Mouse (Mus musculus) forebrain, embryonic 16.5 days (tissue): ENCODE measurements around the gene Nln. TPM values are rescaled to one million over a fixed set of nuclear protein-coding genes. Genes with fewer than 3 reads are reported as not detected.

Experiments
- ATAC-seq: fragments of 200-750 bp; cut with Nextera tagmentation; 2 replicates; pipeline ENCODE4 v1.8.0; 2017; ENCODE audit warnings: mild to moderate bottlenecking, moderate library complexity
- H3K27ac ChIP-seq: fragments of 300-500 bp; sonication (generic); 2 replicates; pipeline ENCODE4 v1.5.1; 2014; ENCODE audit warnings: low read length, control low read depth
- H3K27me3 ChIP-seq: fragments of 300-500 bp; sonication (generic); replicated peaks from 2 replicates; pipeline ENCODE4 v1.6.1; 2014; ENCODE audit warnings: low read length; ENCODE audit not compliant: control insufficient read depth, insufficient read depth
- H3K36me3 ChIP-seq: fragments of 300-500 bp; sonication (generic); 2 replicates; pipeline ENCODE4 v1.6.1; 2014; ENCODE audit not compliant: control insufficient read depth, insufficient read depth
- H3K4me1 ChIP-seq: fragments of 300-500 bp; sonication (generic); replicated peaks from 2 replicates; pipeline ENCODE4 v1.6.1; 2014; ENCODE audit warnings: low read length; ENCODE audit not compliant: control insufficient read depth, insufficient read depth
- H3K4me2 ChIP-seq: fragments of 300-500 bp; sonication (generic); 2 replicates; pipeline ENCODE4 v1.6.1; 2014; ENCODE audit warnings: mild to moderate bottlenecking, low read length, control low read depth
- H3K4me3 ChIP-seq: fragments of 300-500 bp; sonication (generic); replicated peaks from 2 replicates; pipeline ENCODE4 v1.5.1; 2014; ENCODE audit warnings: mild to moderate bottlenecking, low read length, control low read depth
- H3K9ac ChIP-seq: fragments of 300-500 bp; sonication (generic); replicated peaks from 2 replicates; pipeline ENCODE4 v1.6.1; 2014; ENCODE audit warnings: low read depth, low read length, control low read depth
- H3K9me3 ChIP-seq: fragments of 300-500 bp; sonication (generic); 2 replicates; pipeline ENCODE4 v1.6.1; 2016; ENCODE audit warnings: low read length; ENCODE audit not compliant: control insufficient read depth
- WGBS: fragments of 180-500 bp; shearing (Covaris S2); extraction: QIAGEN DNeasy Blood & Tissue Kit; methylation state at CpG from one replicate; pipeline ENCODE4 v1.1.7; 2014; 5-methylcytosine and 5-hydroxymethylcytosine counted together
- polyA plus RNA-seq: library from polyadenylated mRNA; unstranded; fragments of >200 nt; fragmentation: Nextera tagmentation; extraction: Ambion mirVana; gene quantifications from 2 replicates; pipeline ENCODE4 v1.2.1, GENCODE M21; 2015

Gene Nln
- polyA plus RNA-seq, 1 experiment from 2014 or later: 45.8 TPM

DNA sequence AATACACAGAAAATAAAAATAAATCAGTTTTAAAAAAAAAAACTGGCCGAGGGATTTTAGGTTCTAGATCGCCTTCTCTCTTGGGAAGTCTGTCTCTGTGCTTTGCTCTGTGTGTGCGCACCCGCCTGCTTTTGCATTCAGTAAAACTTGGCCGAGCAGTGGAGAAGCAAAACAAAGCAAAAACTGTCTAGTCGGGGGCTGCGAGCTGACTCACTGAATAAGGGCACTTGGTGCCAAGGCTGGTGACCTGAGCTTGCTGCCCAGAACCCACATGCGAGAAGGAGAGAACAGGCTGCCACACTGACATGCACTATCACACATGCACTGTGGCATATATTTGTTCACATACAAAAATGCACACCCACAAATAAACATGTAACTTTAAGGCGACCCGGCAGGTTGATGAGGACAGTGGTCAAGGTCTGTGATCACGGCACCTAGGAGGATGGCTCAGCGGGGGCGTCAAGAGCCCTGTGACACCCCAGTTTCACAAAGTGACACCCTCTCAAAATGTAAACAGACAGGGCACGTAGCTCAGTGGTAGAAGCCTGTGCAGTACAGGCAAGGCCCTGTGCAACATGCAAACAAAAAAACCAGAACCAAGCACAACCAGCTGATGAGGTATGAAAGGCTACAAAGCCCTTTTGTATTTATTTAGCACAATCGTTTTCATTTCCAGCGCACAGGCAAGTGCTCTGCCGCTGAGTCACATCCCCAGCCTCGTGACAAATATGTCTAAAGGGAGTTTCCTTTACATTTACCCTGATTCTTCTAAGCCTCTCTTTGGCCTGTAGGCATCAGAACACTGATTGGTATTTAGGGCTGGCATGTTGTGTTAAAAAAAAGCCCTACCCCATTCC, 93.9 kb downstream of the Nln start:
- H3K9me3 ChIP-seq: no peaks in the 10 kb centered on the region
- no peak overlapping the region for H3K9ac ChIP-seq
- H3K36me3 ChIP-seq: peaks cover under 1% of the 10 kb centered on the region; the same call in 1 of the 2 replicates
- WGBS: 73% methylated on average over 18 of the region's 18 CpGs
- ATAC-seq: no peak
- H3K4me2 ChIP-seq: no peak overlapping the region
- H3K4me3 ChIP-seq: no peak overlapping the region
- H3K27me3 ChIP-seq: no peaks in the 10 kb centered on the region
- H3K4me1 ChIP-seq: peaks cover 3% of the 10 kb centered on the region
- no peak overlapping the region for H3K27ac ChIP-seq

DNA sequence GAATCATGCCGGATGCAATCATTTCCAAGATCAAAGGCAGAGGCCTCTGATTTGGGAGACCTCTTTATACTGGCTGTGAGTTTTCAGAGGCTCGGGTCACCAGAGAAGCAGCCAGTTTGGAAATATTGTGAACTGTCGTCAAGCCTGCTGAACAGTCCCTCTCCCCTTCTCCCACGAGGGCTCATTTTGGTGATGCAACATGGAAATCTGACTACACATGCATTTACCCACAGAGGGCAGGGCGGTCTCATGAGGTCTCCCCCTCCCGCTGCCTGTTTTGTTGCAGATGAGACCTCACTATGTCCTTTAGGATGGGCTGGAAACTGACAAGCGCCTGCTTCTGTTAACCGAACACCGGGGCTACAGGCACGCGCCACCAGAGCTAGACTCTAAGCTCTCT, 95.4 kb downstream of the Nln start:
- no peak overlapping the region for H3K27ac ChIP-seq
- H3K9ac ChIP-seq: no peak overlapping the region
- H3K4me3 ChIP-seq: no peak overlapping the region
- H3K4me1 ChIP-seq: peaks cover 3% of the 10 kb centered on the region
- no peak overlapping the region for H3K4me2 ChIP-seq
- WGBS: 85% methylated on average over 11 of the region's 11 CpGs
- no peak for ATAC-seq
- no peaks in the 10 kb centered on the region for H3K27me3 ChIP-seq
- H3K9me3 ChIP-seq: no peaks in the 10 kb centered on the region
- no peaks in the 10 kb centered on the region for H3K36me3 ChIP-seq

DNA sequence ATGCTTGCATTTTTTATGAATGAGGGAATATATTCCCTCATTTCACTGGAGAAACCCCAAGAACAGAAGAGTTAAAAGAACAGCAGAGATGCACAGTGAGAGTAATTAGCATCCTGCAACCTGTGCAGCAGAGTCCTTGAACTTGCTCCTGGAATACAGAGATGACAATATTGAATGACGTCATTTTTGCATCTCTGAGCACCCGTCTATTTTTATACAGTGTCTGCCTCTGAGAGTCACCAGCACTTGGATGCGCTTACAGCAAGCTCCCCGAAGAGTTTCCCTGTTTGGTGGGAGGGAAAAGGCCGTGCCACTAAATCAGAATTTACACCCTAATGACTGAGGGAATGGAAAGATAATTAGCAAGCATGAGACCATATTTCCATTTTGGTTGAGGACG, 96.0 kb downstream of the Nln start:
- WGBS: 58% methylated on average over 6 of the region's 6 CpGs
- no peak for ATAC-seq
- H3K27me3 ChIP-seq: no peaks in the 10 kb centered on the region

DNA sequence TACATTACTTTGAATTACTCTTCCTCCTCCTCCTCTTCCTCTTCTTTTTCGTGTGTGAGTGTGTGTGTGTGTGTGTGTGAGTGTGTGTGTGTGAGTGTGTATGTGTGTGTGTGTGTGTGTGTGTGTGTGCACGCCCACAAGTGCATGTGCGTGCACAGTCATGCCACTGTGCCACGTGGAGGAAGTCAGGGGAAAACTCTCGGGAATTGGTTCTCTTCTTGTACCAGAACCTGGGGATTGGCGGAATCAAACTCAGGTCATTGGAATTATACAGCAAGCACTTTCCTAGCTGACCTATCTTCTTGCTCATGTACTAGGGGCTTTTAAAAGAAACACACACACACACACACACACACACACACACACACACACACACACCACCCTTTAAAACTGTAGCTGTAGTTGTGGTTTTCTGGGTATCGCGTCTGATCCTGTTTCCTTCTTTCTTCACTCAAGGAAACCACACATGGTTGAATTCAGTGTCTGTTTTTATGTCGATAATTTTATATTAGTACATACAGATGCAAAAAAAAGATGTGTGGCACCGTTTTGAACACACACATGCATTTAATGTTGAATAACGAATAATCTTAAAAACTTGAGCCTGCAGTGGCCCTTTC, 97.1 kb downstream of the Nln start:
- Histone ChIP-seq H3K36me3 (no peaks in the 10 kb centered on the region), H3K4me1 (no peaks in the 10 kb centered on the region; the same call in 1 of the 2 replicates), H3K4me3 (no peak overlapping the region), H3K9ac (no peak overlapping the region), H3K27me3 (no peaks in the 10 kb centered on the region), H3K9me3 (no peaks in the 10 kb centered on the region), H3K27ac (no peak overlapping the region), H3K4me2 (no peak overlapping the region)
- WGBS: 92% methylated on average over 11 of the region's 11 CpGs
- ATAC-seq: no peak

More for the DNA sequence above, 96.0 kb downstream of the Nln start:
- Histone ChIP-seq H3K27ac (no peak overlapping the region), H3K4me3 (no peak overlapping the region), H3K4me2 (no peak overlapping the region), H3K9me3 (no peaks in the 10 kb centered on the region), H3K36me3 (no peaks in the 10 kb centered on the region), H3K4me1 (peaks cover under 1% of the 10 kb centered on the region), H3K9ac (no peak overlapping the region)

DNA sequence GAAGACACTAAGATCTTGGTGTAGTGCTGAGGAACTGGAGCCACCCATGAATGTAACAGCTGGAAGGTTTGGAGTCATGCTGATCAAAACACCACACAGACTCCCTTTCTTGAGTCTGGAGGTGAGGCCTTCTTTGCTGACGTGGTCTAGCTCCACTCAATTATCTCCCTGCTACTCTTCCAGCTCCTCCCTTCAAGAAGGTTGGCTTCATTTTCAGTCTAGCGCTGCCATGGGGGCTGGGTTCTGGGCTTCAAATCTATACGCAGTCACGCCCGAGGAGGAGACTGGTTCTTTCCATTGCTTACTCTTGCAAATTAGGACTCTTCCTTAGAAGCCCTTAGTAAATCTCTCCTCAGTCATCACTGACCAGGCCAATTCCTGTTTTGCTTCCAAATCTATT, 98.1 kb downstream of the Nln start:
- Histone ChIP-seq H3K9me3 (no peaks in the 10 kb centered on the region), H3K36me3 (no peaks in the 10 kb centered on the region), H3K4me1 (no peaks in the 10 kb centered on the region; the same call in 1 of the 2 replicates), H3K4me2 (no peak overlapping the region), H3K4me3 (no peak overlapping the region), H3K27ac (no peak overlapping the region), H3K27me3 (no peaks in the 10 kb centered on the region), H3K9ac (no peak overlapping the region)
- WGBS: 88% methylated on average over 5 of the region's 5 CpGs
- ATAC-seq: no peak

DNA sequence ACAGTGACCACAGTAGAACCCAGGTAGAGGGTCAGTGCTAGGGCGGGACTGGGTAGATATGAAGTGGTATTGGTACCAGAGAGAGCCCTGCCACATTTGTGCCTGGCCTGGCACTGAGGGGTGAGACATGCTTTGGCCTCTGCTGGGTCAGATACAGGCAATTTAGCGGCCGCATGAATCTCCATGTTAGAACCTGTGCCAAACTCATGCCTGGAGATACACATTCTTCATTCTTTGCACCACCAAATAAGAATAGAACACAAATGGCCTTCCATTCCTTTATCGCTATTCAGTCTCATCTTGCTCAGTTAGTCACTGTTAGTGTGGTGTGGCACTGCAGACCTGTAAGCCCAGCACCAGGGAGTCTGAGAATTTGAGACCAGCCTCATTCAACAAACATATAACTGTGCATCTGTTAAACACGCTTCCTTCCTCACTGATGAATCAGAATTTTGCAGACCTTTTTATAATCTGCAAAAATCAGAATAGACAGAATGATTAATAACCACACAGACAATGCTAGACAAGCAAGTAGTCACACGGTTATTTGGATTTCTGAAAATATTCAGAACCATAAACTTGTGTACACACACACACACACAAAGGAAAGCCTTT, 104.1 kb downstream of the Nln start:
- ATAC-seq: no peak
- no peaks in the 10 kb centered on the region for H3K4me1 ChIP-seq
- no peak overlapping the region for H3K4me3 ChIP-seq

DNA sequence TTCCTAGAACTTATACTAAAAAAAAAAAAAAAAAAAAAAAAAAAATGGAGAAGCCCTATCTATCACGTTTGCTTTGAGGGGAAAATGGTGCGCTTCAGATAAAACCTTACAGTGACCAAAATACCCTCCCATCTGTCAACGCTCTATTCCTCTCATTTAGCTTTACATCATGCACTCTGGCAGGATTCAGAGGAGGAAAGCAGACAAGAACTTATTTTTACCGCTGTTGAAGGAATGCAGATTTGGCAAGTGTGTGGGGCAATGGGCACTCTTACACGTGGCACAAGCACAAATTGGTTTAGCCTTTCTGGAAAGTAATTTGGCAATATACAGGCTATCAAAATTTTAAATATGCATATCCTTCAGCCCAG, 115.3 kb downstream of the Nln start:
- no peak for ATAC-seq
- 69% methylated on average over 5 of the region's 5 CpGs for WGBS

More for the DNA sequence above, 104.1 kb downstream of the Nln start:
- Histone ChIP-seq H3K9ac (no peak overlapping the region), H3K4me2 (no peak overlapping the region), H3K27ac (no peak overlapping the region), H3K27me3 (no peaks in the 10 kb centered on the region), H3K36me3 (no peaks in the 10 kb centered on the region), H3K9me3 (no peaks in the 10 kb centered on the region)
- 90% methylated on average over 6 of the region's 6 CpGs for WGBS

DNA sequence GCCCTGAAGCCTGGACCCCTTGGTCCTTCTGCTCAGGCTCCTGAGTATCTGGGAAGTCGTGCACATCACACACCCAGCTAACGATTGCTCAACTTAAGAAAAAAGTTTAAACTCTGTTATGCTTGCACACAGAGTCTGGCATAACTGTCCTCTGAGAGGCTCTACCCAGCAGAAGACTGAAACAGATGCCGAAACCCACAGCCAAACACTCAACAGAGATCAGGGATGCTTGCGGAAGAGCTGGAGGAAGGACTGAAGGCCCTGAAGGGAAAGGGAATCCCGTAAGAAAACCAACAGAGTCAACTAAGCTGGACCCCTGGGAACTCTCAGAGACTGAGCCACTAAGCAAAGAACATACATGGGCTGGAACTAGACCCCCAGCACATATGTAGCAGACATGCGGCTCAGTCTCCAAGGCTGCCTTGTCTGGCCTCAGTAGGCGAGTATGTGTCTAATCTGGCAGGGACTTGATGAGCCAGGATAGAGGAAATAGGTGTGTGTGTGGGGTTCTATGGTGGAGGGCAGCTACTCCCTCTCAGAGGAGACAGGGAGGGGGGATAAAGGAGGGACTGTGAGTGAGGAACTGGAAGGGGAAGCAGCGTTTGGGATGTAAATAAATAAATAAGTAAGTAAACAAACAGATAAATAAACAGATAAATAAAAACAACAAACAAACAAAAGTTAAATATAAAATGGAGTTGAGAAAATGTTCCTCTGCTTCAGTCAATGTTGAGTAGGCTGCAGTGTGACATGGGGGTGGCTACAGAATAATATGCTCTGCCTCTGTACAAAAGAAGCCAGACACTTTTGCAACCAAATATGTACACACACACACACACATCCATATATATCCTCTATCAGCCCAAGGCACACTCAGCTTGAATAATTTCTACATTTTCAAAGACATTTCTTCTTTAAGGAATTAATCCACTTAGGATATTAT, 116.0 kb downstream of the Nln start:
- H3K9me3 ChIP-seq: no peaks in the 10 kb centered on the region
- WGBS: 79% methylated on average over 8 of the region's 8 CpGs
- H3K27ac ChIP-seq: no peak overlapping the region
- no peak overlapping the region for H3K4me3 ChIP-seq
- H3K27me3 ChIP-seq: no peaks in the 10 kb centered on the region
- no peak overlapping the region for H3K9ac ChIP-seq
- ATAC-seq: no peak
- no peaks in the 10 kb centered on the region for H3K4me1 ChIP-seq
- H3K4me2 ChIP-seq: no peak overlapping the region
- no peaks in the 10 kb centered on the region for H3K36me3 ChIP-seq

More for the DNA sequence above, 115.3 kb downstream of the Nln start:
- H3K36me3 ChIP-seq: no peaks in the 10 kb centered on the region
- no peaks in the 10 kb centered on the region for H3K27me3 ChIP-seq
- no peak overlapping the region for H3K4me2 ChIP-seq
- no peak overlapping the region for H3K9ac ChIP-seq
- H3K27ac ChIP-seq: no peak overlapping the region
- H3K9me3 ChIP-seq: no peaks in the 10 kb centered on the region
- no peak overlapping the region for H3K4me3 ChIP-seq
- no peaks in the 10 kb centered on the region for H3K4me1 ChIP-seq
